ENCODE assay signal across 21 mouse cellular contexts in the genomic region with DNA sequence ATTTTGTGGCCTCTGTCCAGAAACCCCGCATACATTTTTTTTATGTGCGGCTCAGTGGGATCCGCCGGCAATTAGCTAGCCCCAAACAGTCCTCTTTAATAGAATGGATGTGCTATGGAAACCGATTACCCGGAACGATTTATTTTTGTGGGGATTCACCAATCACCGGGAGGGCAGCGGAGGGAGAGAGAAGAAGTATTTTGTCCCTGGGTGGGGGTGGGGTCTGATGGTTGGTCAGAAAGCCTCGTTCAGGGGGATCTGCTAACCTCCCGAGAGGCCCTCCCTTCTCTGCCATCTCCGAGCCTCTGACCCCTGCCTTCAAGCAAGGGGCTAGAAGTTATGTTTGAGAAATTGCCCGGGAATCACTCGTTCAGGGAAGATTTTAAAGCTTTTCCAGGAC. TPM values are rescaled to one million over a fixed set of nuclear protein-coding genes. Genes with fewer than 3 reads are reported as not detected.
DNase-seq lines count a peak whose midpoint lies in the region; ATAC-seq and TF ChIP-seq lines count a peak whose summit lies in the region.
"Had no signal": no experiment of that assay in that cellular context is flagged by ENCODE, and none has a peak within 500 bp of the region (broad histone marks: within the 10 kb centered on the region; RNA-seq: fewer than 3 reads in every experiment).

No protein-coding gene starts in this region.

- H3K36me3 ChIP-seq in forebrain, postnatal 0 days (ENCODE audit: insufficient read depth): no peaks in the 10 kb centered on the region
- no peaks in the 10 kb centered on the region for H3K36me3 ChIP-seq in forebrain, embryonic 15.5 days
- no peaks in the 10 kb centered on the region for H3K36me3 ChIP-seq in neural tube, embryonic 15.5 days
- no peaks in the 10 kb centered on the region for H3K36me3 ChIP-seq in hindbrain, embryonic 13.5 days
- H3K36me3 ChIP-seq: heart, embryonic 15.5 days; hindbrain, embryonic 15.5 days; liver, embryonic 15.5 days had no signal

- H3K4me1 ChIP-seq in forebrain, postnatal 0 days (ENCODE audit: insufficient read depth): no peaks in the 10 kb centered on the region
- peaks cover 34% of the 10 kb centered on the region for H3K4me1 ChIP-seq in forebrain, embryonic 15.5 days
- H3K4me1 ChIP-seq in neural tube, embryonic 15.5 days: peaks cover 30% of the 10 kb centered on the region
- H3K4me1 ChIP-seq in hindbrain, embryonic 13.5 days (replicated peaks): peaks cover 42% of the 10 kb centered on the region

- no peak overlapping the region for H3K9ac ChIP-seq in forebrain, postnatal 0 days
- H3K9ac ChIP-seq in forebrain, embryonic 15.5 days (replicated peaks): no peak overlapping the region
- no peak overlapping the region for H3K9ac ChIP-seq in neural tube, embryonic 15.5 days (replicated peaks)
- no peak overlapping the region for H3K9ac ChIP-seq in hindbrain, embryonic 13.5 days
- H3K9ac ChIP-seq: heart, embryonic 15.5 days; hindbrain, embryonic 15.5 days; liver, embryonic 15.5 days had no signal

- H3K27ac ChIP-seq in forebrain, postnatal 0 days (ENCODE audit: low read depth, low read length): no peak overlapping the region
- H3K27ac ChIP-seq in forebrain, embryonic 15.5 days (replicated peaks): no peak overlapping the region
- no peak overlapping the region for H3K27ac ChIP-seq in neural tube, embryonic 15.5 days (replicated peaks)
- H3K27ac ChIP-seq in hindbrain, embryonic 13.5 days: no peak overlapping the region
- H3K27ac ChIP-seq: heart, embryonic 15.5 days; hindbrain, embryonic 15.5 days; liver, embryonic 15.5 days; stomach, postnatal 0 days had no signal

- intact Hi-C loops in left cerebral cortex, postnatal 4 days (cut with DNase I): loop anchor here (5.0 to 10.0 kb wide), 2 partner anchors 254 to 367 kb away; no protein-coding TSS in a partner anchor

- TF ChIP-seq CTCF in forebrain, postnatal 0 days (IDR thresholded peaks at IDR 0.05; ENCODE audit: low read depth): no peak

- H3K9me3 ChIP-seq in forebrain, postnatal 0 days (ENCODE audit: low read length): no peaks in the 10 kb centered on the region
- H3K9me3 ChIP-seq in forebrain, embryonic 15.5 days: peaks cover 5% of the 10 kb centered on the region; the same call in 1 of the 2 replicates
- H3K9me3 ChIP-seq in neural tube, embryonic 15.5 days (replicated peaks): peaks cover 6% of the 10 kb centered on the region; the same call in 1 of the 2 replicates
- H3K9me3 ChIP-seq in hindbrain, embryonic 13.5 days: no peaks in the 10 kb centered on the region
- H3K9me3 ChIP-seq: heart, embryonic 15.5 days; hindbrain, embryonic 15.5 days; liver, embryonic 15.5 days had no signal

- peak; percentile 39 for DNase-seq in forebrain, postnatal 0 days
- DNase-seq in neural tube, embryonic 10.5 days (ENCODE audit: extremely low spot score, low spot score): peak; percentile 64
- no peak for DNase-seq in adrenal gland, postnatal 25 days
- no peak for DNase-seq in left cerebral cortex, postnatal 4 days
- DNase-seq in spleen, postnatal 4 days (ENCODE audit: low spot score in 2 of 2): no peak
- DNase-seq: cerebellum, adult 11-12 months; heart, adult 11 months; kidney, adult 8-10 months; kidney, postnatal 36 days; right cerebral cortex, adult 18-20 months; spleen, adult 18-20 months; thymus, postnatal 36 days had no signal

- no peak for ATAC-seq in forebrain, postnatal 0 days
- no peak for ATAC-seq in forebrain, embryonic 15.5 days (replicated peaks)
- no peak for ATAC-seq in neural tube, embryonic 15.5 days (ENCODE audit: low FRiP score)
- no peak for ATAC-seq in hindbrain, embryonic 13.5 days (ENCODE audit: low FRiP score)

- WGBS in forebrain, postnatal 0 days: 2% methylated on average over 14 of the region's 14 CpGs
- under 1% methylated on average over 14 of the region's 14 CpGs for WGBS in forebrain, embryonic 15.5 days
- WGBS in neural tube, embryonic 15.5 days: under 1% methylated on average over 14 of the region's 14 CpGs
- WGBS in hindbrain, embryonic 13.5 days: under 1% methylated on average over 14 of the region's 14 CpGs

- H3K4me2 ChIP-seq in forebrain, postnatal 0 days (ENCODE audit: low read depth): no peak overlapping the region
- H3K4me2 ChIP-seq in forebrain, embryonic 15.5 days (replicated peaks): no peak overlapping the region
- H3K4me2 ChIP-seq in neural tube, embryonic 15.5 days: no peak overlapping the region
- peak overlapping the region; percentile 39; the same call in 1 of the 2 replicates for H3K4me2 ChIP-seq in hindbrain, embryonic 13.5 days
- H3K4me2 ChIP-seq: liver, embryonic 15.5 days had no signal

- H3K4me3 ChIP-seq in forebrain, postnatal 0 days (ENCODE audit: low read depth, low read length): no peak overlapping the region
- no peak overlapping the region for H3K4me3 ChIP-seq in forebrain, embryonic 15.5 days
- no peak overlapping the region for H3K4me3 ChIP-seq in neural tube, embryonic 15.5 days (replicated peaks)
- H3K4me3 ChIP-seq in hindbrain, embryonic 13.5 days: no peak overlapping the region
- H3K4me3 ChIP-seq: hindbrain, embryonic 15.5 days; liver, embryonic 15.5 days had no signal

- H3K27me3 ChIP-seq in forebrain, postnatal 0 days (ENCODE audit: insufficient read depth, low read length): peaks cover 75% of the 10 kb centered on the region
- peaks cover 95% of the 10 kb centered on the region for H3K27me3 ChIP-seq in forebrain, embryonic 15.5 days
- H3K27me3 ChIP-seq in neural tube, embryonic 15.5 days (replicated peaks): peaks cover 94% of the 10 kb centered on the region
- H3K27me3 ChIP-seq in hindbrain, embryonic 13.5 days: peaks cover 97% of the 10 kb centered on the region

RNA-seq across cellular contexts. Expression of gene Msx1, which starts 3.6 kb away (rescaled TPM):
- 7.0 and 7.4 TPM in 2 replicates for total RNA-seq in forebrain, postnatal 0 days (2014; rRNA removed)
- 16.5 and 17.2 TPM in 2 replicates for polyA plus RNA-seq in forebrain, postnatal 0 days (2015; fragmentation: Nextera tagmentation; extraction: Ambion mirVana)
- polyA plus RNA-seq in forebrain, embryonic 15.5 days (2015; fragmentation: Nextera tagmentation; extraction: Ambion mirVana): 13.7 and 20.7 TPM in 2 replicates
- 7.8 and 15.4 TPM in 2 replicates for polyA plus RNA-seq in neural tube, embryonic 15.5 days (2015; fragmentation: Nextera tagmentation; extraction: Ambion mirVana)
- 28.6 and 59.6 TPM in 2 replicates for polyA plus RNA-seq in hindbrain, embryonic 13.5 days (2015; fragmentation: Nextera tagmentation; extraction: Ambion mirVana)
- 1.1 and 1.3 TPM in 2 replicates for total RNA-seq in adrenal gland, postnatal 25 days (2021)
- total RNA-seq in left cerebral cortex, postnatal 4 days (2021): 1 to 10 TPM; 3.5 to 4.4 TPM
- total RNA-seq: common myeloid progenitor, adult 5-6 weeks; neutrophil, adult 5-6 weeks had no signal

Comparison
In these comparisons a context has a peak if more than half of its experiments do, and no peak if none do; other contexts are left out.
1. DNase-seq: peak in forebrain, postnatal 0 days (single experiment) and neural tube, embryonic 10.5 days (single experiment); none in adrenal gland, postnatal 25 days (single experiment), left cerebral cortex, postnatal 4 days (single experiment) and spleen, postnatal 4 days (0 of 2).